Mouse (Mus musculus) E14TG2a.4 (cell line): ENCODE results near the gene Amdhd2.

Experiments used
- H3K27me3 ChIP-seq: 2 replicates; pipeline ENCODE4 v1.6.1; 2014; ENCODE audit warnings: low read length, control low read depth; ENCODE audit not compliant: insufficient read depth
- H3K36me3 ChIP-seq: 2 replicates; pipeline ENCODE4 v1.6.1; 2014; ENCODE audit warnings: low read length, control low read depth; ENCODE audit not compliant: insufficient read depth
- H3K4me1 ChIP-seq: replicated peaks from 2 replicates; pipeline ENCODE4 v1.6.1; 2014; ENCODE audit warnings: low read depth, low read length, control low read depth
- H3K4me3 ChIP-seq: replicated peaks from 2 replicates; pipeline ENCODE4 v1.5.1; 2014; ENCODE audit warnings: mild to moderate bottlenecking, low read length
- H3K9me3 ChIP-seq: 2 replicates; pipeline ENCODE4 v1.6.1; 2014; ENCODE audit warnings: low read length, control low read depth
- CTCF ChIP-seq: conservative IDR thresholded peaks from 2 replicates; pipeline ENCODE4 v1.5.1; 2014; ENCODE audit warnings: low read length
- NANOG ChIP-seq: IDR thresholded peaks from 2 replicates; pipeline ENCODE4 v1.6.1; 2014; ENCODE audit warnings: borderline replicate concordance, low read length, mixed read lengths
- POU5F1 ChIP-seq: IDR thresholded peaks from 2 replicates; pipeline ENCODE4 v1.6.1; 2014; ENCODE audit warnings: low read length, borderline replicate concordance

Gene Amdhd2

DNA sequence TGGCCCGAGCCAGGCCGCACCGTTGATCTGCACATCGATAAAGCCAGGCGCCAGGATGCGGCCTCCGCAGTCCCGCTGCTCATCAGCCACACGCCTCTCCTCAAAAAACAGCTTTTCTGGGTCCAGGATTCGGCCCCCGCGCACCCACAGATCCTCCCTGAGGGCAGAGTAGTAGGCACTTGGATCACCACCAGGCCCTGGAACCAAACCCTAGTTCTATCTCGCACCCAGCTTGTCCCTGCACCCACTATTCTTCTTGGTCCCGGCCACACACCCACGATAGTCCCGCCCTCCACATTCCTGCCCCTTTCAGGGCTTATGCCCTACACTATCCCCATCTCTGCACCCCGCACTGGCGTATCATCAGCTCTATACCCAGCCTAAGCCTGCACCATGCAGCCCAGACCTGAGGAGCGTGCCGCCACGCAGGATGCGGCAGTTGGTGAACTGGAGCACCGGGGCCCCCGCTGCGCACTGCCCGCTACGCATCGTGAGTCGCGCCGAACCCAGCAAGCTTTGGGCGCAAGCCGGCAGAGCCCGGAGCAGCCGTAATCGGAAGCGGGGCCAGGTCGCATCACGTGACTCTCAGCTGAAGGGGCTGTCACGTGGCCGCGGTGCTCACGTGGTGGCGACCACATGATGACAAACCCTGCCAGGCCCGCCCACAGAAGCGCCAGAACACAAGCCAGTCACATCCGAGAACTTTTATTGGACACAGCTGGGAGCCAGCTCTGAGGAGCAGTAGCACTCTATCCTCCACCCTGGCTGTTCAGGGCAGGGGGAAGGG, at the start of gene Amdhd2:
Gene Amdhd2 (minus strand): TSS at position 591 of the 787 bp plus-strand sequence.
- no peaks in the 10 kb centered on the region for H3K27me3 ChIP-seq
- peaks cover 65% of the 10 kb centered on the region for H3K36me3 ChIP-seq
- peak within 1 kb of the TSS; percentile 90 for H3K4me3 ChIP-seq
- peaks cover 86% of the 10 kb centered on the region for H3K4me1 ChIP-seq
- TF ChIP-seq NANOG (no peak), POU5F1 (no peak), CTCF (no peak)
- no peaks in the 10 kb centered on the region for H3K9me3 ChIP-seq

DNA sequence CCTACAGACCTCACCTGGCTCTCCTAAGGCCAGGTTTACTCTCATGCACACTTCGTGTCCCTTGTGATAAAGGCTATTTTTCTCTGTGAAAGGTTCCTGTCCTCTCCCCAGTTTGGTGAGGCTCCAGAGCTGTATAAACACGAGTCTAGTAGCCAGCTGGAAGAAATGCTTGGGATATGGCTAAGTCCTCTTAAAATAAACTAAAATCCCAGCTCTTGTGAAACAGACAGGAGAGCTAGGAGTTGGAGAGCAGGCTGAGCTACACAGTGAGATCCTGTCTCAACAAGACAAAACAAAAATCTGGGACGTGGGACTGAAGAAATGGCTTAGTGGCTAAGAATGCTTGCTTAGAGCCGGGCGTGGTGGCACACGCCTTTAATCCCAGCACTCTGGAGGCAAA, 49.6 kb upstream of the Amdhd2 start:
- no peak for TF ChIP-seq NANOG
- TF ChIP-seq CTCF: no peak
- no peak for TF ChIP-seq POU5F1
- H3K9me3 ChIP-seq: no peaks in the 10 kb centered on the region
- peaks cover 75% of the 10 kb centered on the region for H3K4me1 ChIP-seq
- peaks cover 37% of the 10 kb centered on the region for H3K36me3 ChIP-seq
- H3K4me3 ChIP-seq: no peak overlapping the region
- peaks cover 48% of the 10 kb centered on the region for H3K27me3 ChIP-seq

DNA sequence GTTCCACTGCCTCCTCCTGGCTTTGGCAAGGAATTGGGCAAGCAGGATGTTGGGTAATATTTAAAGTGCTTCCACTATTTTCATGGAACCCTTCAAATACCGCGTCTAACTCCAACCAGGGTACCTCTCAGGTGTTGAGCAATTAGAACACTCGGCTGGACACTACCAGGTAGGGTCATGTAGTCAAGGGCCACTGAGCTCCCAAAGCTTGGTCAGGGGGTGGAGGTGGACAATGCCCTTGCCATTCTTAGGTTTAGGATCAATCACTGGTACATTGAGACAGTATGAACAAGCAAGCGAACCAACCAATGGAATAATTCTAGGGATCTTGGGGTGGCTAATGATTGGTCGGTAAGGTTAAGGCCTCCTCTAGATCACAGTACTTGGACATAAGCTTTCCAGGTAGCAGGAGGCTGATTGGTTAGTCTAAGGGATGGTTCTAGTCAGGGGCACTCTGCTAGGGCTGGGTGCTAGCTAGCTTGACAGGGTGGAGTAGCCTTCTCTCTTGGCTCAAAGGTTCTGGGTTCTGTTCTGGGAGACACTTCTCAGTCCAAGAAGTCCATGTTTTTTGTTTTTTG, 49.0 kb upstream of the Amdhd2 start:
- H3K9me3 ChIP-seq: no peaks in the 10 kb centered on the region
- no peak for TF ChIP-seq NANOG
- no peak for TF ChIP-seq POU5F1
- TF ChIP-seq CTCF: no peak; the same call in 1 of the 2 replicates
- H3K36me3 ChIP-seq: peaks cover 31% of the 10 kb centered on the region
- H3K4me1 ChIP-seq: peaks cover 76% of the 10 kb centered on the region
- peaks cover 54% of the 10 kb centered on the region for H3K27me3 ChIP-seq
- peak overlapping the region; percentile 81 for H3K4me3 ChIP-seq

DNA sequence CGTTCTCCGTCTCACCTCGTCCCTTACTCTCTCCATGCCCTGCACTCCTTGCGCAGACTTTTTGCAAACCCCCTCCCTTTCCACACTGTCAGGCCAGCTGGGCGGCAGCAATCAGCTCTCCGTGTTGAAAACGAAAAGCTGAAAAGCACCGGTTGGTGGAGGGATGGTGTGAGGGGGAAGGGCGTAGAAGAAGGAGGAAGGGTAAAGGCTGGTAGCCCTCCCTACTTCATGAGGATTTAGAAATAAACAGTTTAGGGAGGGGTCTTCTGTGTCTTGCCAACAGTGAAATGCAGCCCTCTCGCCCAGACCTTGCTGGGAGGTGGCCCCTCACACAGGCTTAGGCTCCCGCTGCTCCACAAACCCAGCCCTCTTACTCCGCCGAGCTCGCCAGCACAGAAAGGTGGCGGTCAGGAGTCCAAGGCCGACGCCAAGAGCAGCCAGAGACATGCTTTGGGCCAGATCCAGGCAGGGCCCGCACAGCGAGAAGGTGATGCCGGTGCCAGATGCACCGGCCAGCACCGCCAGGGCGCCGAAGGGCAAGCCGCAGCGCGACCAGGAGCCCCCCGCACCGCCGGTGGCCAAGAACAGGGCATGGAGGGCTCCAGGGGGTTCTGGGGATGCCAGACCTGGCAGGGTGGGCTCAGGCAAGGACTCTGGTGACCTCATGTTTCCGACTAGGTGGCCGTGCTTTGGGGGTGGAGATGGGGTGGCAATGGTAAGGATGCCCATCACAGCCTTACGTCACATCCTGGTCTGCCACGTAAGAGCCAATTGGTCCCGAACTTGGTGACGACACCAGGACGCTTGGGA, 48.3 kb upstream of the Amdhd2 start:
- Histone ChIP-seq H3K27me3 (peaks cover 61% of the 10 kb centered on the region), H3K4me1 (peaks cover 77% of the 10 kb centered on the region), H3K4me3 (peak overlapping the region; percentile 81), H3K36me3 (peaks cover 26% of the 10 kb centered on the region), H3K9me3 (no peaks in the 10 kb centered on the region)
- TF ChIP-seq NANOG: no peak
- TF ChIP-seq CTCF: no peak
- TF ChIP-seq POU5F1: no peak

DNA sequence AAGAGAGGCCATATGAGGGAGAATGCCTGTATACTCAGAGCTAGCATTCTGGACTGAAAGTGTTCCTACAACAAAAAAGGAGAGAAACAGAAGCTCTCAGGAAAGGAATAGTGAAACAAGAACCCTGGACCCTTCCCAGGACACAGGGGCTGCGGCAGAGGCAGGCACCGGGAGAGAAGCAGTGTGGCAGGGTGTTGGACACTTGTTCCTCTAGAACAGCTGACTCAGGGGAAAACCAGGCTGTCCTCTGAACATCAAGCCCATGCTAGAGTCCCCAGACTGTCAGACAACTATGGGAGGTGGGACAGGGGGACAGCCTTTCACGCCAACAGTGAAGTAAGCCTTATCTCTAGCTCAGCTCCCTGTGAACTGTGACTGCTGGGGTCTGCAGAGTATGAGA, 47.0 kb upstream of the Amdhd2 start:
- TF ChIP-seq NANOG (no peak), CTCF (no peak), POU5F1 (no peak)
- Histone ChIP-seq H3K4me3 (peak overlapping the region; percentile 81; the same call in 1 of the 2 replicates), H3K9me3 (no peaks in the 10 kb centered on the region), H3K36me3 (peaks cover 13% of the 10 kb centered on the region), H3K4me1 (peaks cover 74% of the 10 kb centered on the region), H3K27me3 (peaks cover 74% of the 10 kb centered on the region)

DNA sequence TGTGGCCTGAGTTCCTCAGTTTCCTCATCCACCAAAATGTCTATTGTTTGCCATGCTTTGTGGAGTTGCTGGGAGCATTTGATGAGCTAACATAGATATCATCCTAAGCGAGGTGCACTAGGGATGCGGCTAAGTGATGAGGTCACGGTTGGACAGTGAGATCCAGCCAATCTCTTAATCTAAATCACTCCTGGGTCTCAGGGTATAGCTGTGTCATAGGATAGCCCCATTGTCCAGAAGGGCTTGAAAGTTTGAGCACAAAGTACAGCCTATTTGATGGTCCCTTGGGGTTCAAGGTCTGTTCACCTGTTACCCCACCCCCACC, 46.3 kb upstream of the Amdhd2 start:
- TF ChIP-seq NANOG (no peak), CTCF (no peak), POU5F1 (no peak)
- Histone ChIP-seq H3K36me3 (peaks cover 7% of the 10 kb centered on the region), H3K9me3 (no peaks in the 10 kb centered on the region), H3K4me1 (peaks cover 77% of the 10 kb centered on the region), H3K27me3 (peaks cover 74% of the 10 kb centered on the region), H3K4me3 (no peak overlapping the region)

DNA sequence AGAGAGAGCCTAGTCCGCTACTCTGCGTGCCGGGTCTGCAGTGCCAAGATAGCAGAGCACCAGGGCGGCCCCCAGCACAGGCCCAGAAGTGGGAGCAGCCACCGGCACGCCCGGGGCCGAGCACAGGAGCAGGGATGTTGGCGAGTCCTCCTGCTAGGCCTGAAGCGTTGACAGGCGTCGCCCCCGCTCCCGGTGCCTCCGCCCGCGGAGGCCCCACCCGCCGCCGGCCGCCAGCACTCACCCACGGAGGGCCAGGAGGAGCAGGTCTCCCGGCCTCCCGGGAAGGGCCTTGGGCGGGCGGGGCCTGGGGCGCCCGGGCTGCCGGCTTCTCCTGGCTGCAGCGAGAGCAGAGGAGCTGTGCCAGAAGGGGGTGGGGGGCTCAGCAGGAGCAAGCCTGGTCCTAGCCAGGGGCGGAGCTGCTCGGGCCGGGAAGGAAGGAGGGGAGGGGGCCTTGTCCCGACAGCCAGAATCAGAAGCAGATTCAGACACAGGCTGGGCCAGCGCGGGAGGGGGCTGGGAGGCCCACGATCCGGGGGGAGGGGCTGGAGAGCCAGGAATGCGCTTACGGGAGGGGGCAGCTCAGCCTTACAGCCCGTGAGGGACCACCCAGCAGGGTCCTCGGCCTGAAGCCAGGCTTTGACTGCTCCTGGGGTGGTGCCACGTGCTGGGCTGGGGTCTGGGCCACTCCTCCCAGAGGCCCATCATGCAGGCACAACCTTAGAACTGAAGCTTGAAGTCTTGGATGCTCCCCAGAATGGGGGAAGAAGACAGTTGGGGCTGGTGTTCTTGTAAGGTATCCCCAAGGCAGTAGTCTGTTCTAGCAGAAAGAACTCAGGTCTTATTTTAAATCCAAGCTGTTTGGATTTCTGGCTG, 45.7 kb upstream of the Amdhd2 start, which contains the start of gene Ntn3:
Gene Ntn3 (minus strand): TSS at position 489 of the 873 bp plus-strand sequence.
- H3K4me1 ChIP-seq: peaks cover 83% of the 10 kb centered on the region
- no peak for TF ChIP-seq NANOG
- no peak for TF ChIP-seq POU5F1
- no peak for TF ChIP-seq CTCF
- H3K9me3 ChIP-seq: no peaks in the 10 kb centered on the region

More for the DNA sequence above, 45.7 kb upstream of the Amdhd2 start, which contains the start of gene Ntn3:
- H3K27me3 ChIP-seq: peaks cover 74% of the 10 kb centered on the region
- H3K36me3 ChIP-seq: peaks cover 3% of the 10 kb centered on the region
- peak within 1 kb of the TSS; percentile 87 for H3K4me3 ChIP-seq
